Mouse (Mus musculus) retina, embryonic 14.5 days (tissue): ENCODE results near the gene Sae1.

Experiments
- DNase-seq: peaks from one replicate; pipeline ENCODE4 v3.0.0-alpha.2; 2015; ENCODE audit warnings: low spot score

The Sae1 gene

DNA sequence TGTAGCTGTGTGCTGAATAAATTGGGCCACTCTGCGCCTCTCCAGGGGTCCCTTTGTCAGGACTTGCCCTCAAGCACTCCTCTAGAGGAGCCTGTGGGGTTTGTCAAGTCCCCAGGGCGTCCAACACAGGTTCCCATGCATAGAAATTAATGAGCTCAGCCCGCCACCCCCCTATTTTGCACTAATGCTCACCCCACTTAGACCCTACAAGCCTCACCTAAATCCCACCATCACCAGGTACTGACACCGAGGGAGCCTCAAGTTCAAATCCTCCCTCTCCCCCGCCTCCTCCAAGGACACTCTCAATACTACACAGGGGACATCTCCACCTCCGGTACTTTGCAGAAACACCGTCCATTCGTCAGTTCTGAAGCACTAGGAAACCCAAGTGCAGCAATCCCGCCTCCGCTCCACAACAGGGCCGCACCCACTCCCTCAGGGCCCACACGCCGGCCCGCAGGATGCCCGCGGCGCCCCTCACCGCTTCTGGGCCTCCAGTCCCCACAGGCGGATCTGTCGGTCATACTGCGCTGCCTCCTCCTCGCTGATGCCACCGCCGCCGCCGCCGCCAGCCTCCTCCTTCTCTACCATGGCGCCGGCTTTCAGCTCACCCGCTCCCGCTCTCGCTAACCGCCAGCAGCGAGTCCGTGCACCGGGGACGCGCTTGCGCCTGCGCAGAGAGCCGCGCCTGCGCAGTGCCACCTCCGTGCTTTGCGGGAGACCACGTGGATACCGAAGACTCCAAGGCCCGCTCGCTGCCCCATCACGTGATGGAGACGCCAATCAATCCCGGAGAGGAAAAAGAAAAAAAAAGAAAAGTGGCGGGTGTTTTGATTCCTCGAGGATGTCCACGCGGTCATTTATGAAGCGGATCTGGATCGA lies at the start of gene Sae1:
Sae1 (minus strand) TSS at position 647 of the 882 bp plus-strand sequence.
- peak; percentile 97 for DNase-seq

DNA sequence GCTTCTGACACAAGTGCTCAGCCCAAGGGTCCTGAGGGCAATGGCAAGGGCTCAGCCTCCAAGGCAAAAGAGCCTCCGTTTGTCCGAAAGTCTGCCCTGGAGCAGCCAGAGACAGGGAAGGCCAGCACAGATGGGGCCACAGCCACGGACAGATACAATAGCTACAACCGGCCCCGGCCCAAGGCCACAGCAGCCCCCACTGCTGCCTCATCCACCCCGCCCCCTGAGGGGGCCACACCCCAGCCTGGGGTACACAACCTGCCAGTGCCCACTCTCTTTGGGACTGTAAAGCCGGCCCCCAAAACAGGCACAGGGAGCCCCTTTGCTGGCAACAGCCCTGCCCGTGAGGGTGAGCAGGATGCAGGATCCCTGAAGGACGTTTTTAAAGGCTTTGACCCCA lies 47.5 kb upstream of the Sae1 start:
- DNase-seq, result no peak

DNA sequence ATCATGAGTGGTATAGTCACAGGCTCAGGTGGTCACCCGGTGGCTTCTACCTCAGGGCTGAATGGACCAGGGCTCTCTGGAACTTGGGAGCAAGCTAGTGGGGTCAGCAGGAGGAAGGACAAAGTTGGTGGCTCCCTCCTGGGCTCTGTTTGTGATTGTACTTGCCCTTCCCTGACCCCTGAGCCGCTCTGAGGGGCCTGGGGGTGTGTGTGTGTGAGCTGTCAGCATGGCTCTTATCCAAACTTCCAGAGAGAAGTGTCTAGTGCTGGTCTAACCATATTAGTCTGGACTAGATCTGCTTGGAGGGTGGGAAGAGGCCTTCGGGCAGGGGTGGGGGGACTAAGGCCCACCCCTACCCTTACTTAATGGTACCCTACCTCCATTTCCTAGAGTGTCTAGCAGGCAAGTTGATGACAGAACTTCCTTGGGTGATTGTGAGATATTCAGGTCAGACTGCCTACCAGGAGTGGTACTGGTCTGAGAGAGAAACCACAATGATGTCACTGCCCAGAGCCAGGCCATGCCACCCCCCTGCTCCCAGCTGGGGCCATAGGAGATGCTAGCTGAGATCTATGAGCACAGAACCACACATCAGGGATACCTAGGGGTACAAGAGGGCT lies 45.9 kb upstream of the Sae1 start:
- no peak for DNase-seq

DNA sequence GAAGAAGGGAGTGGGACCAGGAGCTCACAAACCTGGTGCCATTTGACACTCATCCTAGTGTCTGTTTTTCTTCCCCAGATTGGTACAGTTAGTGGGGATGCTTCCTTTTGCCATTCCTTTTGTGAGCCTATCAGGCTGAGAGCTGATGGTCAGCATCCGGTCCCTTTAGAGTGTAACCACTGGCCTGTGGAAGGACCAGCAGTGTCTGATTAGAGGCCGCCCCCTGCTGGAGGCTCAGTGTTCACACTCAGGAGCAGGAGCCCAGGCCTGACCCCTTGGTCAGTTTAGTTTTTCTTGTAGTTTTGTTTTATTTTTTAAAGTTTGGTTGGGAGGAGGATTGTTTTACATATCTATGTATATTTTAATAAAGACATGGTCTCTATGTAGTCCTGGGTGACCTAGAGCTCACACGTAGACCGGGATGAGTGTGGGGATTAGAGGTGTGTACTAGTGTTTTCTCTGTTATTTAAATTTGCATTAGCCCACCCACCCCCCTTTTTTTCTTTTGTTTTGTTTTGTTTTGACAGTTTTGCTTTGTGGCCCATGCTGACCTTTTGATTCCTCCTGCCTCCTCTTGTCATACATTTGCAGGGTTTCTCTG lies 38.6 kb upstream of the Sae1 start:
- DNase-seq, result peak; percentile 87

DNA sequence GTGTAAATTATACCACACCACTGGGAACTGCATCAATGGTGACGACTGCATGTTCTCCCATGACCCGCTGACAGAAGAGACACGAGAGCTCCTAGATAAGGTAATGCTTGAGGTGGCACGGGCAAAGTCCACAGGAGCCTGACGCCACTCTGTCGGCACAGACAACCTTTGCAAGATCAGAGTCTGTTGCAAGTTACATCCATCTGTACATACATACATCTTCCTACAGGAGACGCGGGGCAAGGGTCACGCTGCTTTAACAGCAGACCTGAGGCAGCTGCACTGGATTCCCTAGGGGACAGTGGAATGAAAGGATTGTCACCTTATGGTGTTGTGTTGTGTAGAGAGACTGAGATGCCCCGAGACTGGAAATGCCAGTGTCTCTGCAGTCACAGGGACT lies 38.1 kb upstream of the Sae1 start:
- no peak for DNase-seq

DNA sequence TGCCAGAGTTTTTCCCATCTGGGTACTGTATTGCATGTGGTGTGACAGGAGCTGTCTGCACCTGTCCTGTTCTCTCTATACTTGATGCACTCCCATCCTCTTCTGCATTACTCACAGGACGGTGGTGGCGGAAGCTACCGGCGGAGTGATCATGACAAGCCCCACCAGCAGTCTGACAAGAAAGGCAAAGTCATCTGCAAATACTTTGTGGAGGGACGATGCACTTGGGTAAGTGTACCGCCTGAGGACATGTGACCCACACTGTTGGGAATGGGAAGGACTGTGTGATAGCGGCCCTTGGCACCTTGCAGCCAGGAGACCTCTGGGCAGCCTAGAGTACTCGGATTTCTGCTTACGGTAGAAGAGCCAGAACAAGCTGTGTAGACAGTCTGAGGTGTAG lies 36.1 kb upstream of the Sae1 start:
- DNase-seq, result no peak

DNA sequence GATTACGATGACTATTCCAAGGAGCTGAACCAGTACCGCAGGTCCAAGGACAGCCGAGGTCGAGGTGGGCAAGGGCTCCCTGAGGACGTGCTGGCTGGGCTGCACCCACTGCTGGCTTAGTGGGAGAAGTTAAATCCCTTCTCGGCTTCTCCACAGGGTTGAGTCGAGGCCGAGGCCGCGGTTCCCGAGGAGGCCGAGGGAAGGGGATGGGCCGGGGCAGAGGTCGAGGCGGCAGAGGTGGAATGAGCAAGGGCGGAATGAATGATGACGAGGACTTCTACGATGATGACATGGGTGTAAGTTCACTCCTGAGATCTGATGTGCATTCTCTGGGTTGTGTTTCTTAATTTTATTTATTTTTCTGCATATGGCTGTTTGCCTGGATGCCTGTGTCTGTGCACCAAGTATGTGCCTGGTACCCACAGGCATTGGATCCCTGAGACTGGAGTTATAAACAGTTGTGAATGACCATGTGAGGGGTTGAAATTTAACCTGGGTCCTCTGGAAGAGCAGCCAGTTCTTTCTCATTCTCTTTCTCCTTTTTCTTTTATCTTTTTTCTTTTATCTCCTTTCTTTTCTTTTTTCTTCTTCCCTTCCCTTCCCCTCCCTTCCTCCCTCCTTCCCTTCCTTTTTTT lies 34.7 kb upstream of the Sae1 start:
- DNase-seq, result no peak

DNA sequence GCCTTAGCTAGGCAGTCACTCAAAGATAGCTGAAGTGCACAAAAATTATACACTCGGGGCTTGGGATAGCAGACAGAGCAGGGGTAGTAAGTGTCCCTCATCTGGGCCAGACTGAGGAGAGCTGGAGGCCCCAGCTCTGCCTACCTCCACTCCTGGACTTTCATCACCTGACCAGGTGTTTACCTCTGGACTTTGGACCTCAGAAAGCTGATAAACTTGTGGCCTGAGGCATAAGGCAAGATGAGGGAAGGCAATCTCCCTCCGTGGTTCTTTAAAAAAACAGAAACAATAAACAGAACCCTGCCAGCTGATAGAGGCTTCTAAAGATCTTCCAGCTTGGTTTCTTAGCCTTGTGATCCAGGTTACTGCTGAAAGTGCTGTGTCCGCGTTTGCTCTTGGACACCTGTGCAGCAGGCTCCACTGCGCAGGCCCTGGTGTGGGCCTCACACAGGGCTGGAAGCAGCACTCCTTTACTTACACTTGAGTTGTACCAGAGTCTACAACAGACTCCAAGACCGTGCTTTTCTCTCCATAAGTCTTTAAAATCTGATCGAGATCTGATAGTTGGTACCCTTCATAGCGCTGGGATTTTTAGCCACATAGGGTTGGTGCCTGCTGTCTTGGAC lies 33.0 kb upstream of the Sae1 start:
- no peak for DNase-seq

DNA sequence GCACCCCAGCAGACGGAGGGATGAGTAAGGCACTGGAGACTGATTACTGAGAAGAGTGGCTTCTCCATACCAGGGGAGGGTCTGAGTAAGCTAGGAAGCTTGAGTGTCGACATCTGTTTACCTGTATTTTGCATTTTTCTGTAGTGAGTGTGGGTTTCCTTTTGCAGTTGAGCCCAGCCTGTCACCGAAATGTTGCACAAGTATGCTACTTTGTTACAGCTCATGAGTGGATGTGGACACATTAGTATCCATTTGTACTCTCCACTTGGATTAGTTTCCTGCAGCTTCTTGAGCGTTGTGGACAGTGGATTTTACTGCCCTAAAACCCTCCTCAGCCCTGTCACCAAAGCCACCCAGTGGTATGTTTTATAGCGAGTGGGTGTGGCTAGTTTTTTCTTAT lies 31.1 kb upstream of the Sae1 start:
- DNase-seq, result no peak

DNA sequence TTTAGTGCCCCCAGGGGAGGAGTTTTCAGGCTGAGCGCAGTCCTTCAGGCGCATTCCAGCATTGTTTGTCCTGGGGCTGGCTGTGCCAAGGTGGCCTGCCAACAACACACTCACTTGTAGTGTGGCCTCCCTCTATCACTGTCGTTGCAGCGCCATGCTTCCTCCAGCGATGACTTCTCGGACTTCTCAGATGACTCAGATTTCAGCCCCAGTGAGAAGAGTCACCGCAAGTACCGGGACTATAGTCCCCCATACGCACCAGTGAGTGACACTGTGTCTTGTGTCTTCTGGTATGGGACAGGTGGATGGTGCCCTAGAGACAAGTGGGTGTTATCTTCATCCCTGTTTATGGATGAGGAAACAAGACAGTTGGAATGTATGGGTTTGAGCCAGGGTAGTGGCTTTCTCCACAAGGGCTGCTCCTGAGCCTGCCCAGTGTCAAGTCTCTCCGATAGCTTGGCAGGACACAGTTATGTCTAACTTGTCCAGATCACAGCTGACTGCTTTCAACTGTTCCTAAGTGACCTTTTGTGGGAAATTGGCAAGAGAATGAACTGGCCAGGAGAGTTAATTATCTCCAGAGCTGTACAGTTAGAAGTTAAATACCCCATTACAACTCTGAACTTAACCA lies 29.6 kb upstream of the Sae1 start:
- DNase-seq, result no peak

DNA sequence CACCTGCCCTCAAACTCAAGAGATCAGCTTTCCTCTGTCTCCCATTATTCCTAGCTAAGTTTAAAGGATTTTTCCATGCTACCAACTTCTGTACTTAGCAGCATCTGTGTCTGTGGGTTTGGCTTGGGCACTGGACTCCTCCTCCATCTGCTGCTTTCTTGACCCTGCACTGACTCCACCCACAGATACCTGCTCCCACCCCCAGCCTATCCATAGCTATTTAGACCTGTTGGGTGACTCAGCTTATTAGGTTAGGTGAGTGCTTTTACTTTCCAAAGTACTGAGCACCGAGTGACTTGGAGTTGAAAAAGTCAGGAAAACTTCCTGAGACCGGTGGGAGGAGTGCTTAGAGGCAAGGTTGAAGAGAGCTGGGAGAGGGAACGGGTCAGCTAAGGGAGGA lies 27.8 kb upstream of the Sae1 start:
- DNase-seq, result no peak

DNA sequence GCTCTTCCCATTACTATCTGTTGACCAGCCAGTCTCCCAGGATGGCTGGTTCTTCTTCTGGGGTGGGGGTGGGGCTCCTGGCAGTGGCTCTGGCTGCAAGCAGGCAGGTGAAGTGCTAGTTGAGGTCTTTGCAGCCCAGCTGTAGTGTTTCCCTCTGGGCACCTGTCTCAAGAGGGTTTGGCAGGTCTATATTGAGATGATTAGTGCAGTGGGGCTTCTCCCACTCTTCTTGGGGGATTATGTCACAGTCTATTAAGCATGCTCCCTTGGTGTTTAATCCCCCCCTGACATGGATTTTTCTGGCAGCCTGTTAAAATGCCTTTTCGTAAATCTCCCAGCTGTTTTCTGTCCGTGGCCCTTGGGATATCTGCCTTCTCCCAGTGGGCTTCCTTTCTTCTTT lies 25.3 kb upstream of the Sae1 start:
- DNase-seq, result peak; percentile 66

DNA sequence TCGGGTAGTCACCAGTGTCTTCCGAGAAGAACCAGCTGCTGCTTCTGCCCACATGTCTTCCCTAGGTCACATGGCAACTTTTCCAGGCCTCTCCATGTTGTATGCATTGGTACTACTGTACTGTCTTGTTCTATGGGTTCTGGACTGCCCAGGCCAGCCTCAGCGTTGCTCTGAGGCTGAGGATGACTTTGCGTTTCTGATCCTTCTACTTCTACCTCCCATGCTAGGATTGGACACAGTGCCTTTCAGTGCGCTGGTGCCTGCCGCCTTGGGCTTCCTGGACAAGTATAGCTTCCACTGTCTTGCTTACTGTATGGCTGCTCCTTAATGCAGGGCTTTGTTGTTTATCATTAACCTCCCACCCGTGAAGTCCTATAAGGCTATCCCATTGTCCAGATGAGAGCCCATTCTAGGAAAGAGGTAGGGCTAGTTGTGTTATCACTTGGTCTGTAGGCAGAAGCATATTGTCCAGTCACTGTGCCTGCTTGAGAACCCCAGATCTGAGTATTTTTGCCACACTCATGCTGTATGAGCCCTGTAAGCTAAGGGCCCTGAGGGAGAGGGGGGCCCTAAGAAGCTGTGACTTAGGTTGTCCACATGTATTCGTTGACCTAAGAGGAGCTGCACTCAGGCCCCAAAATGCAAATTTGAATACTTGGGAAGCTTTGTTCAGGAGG lies 24.8 kb upstream of the Sae1 start:
- no peak for DNase-seq

DNA sequence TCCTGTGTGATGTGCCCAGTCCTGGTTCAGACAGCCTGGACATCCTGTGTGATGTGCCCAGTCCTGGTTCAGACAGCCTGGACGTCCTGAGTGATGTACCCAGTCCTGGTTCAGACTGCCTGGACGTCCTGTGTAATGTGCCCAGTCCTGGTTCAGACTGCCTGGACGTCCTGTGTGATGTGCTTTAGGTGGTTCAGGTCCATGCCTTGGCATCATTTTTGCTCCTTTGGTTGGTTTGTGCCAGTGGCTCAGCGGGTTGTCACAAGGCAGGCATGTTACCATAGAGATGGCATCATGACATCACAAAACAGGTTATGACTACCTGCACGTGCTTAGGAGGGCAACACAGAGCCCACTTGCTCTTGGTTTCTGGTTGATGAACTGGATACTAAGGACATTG lies 23.5 kb upstream of the Sae1 start:
- DNase-seq, result no peak

DNA sequence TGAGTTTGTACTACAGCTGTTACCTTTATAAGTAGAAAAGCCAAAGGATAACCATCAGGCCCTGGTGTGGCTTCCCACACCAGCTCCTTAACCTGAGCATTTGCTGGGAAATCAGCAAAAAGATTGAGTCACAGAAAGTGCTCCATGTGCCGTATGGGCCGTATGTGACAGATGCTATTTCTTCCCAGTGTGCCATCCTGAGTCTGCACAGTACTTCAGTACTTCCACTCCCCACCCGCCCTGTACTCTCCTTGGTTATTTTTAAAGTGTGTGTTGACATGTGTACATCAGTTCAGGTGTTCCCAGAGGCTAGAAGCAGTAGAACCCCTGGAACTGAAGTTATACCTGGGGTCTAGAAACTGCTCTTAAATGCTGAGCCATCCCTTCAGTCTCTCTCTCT lies 19.4 kb upstream of the Sae1 start:
- DNase-seq, result no peak

DNA sequence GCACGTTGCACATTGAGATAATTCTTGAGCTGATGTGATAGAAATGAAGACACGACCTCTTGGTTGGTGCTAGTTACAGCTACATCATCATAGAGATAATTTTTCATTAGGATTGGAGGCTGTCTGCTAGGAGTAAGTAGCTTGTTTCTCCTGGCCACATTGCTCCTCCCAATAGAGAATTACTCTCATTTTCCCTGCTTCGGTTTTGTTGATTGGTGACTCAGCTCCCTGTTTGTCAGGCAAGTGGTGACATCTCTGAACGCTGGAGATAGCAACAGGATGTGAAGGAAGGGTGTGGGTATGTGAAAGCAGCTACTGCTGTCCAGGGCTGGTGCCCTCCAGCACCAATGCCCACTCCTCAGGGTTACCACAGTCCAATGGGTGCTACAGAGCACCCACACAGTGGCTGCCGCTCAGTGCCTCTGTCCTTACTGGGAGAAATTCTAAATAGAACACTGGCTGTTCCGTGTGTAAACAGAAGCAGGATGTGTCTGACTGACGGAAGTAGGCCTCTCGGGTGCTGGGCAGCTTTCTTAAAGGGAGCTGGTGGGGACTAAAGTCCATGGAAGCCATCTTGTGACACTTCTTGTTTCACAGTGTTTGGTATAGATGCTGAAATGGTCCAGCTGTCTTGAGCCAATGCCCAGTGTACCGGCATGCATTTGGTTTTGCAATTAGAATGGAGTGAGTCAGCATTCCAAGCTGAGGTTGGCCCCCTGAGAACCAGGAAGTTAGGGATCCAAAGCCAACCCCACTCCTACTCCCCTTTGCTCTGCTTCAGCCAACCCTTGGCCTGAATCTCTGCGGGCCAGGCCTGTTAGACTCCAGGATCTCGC lies 18.1 kb upstream of the Sae1 start:
- DNase-seq, result no peak

DNA sequence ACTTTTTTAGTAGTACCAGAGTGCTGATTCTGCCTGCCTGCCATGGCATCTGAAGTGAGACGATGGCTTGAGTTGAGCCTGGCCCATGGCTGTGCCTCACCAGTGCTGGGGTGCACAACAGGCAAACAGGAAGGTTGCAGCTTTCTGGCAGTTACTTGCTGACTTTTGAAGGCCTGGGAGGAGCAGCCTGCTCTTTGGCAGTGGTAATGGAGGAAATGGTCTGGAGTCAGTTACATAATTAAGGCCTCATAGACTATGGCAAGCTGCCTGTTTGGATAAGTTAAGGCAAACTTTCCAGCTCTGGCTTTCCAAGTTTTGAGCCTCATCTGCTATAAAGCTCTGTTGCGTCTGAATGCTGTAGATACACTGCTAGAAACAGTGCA lies 17.5 kb upstream of the Sae1 start:
- no peak for DNase-seq

DNA sequence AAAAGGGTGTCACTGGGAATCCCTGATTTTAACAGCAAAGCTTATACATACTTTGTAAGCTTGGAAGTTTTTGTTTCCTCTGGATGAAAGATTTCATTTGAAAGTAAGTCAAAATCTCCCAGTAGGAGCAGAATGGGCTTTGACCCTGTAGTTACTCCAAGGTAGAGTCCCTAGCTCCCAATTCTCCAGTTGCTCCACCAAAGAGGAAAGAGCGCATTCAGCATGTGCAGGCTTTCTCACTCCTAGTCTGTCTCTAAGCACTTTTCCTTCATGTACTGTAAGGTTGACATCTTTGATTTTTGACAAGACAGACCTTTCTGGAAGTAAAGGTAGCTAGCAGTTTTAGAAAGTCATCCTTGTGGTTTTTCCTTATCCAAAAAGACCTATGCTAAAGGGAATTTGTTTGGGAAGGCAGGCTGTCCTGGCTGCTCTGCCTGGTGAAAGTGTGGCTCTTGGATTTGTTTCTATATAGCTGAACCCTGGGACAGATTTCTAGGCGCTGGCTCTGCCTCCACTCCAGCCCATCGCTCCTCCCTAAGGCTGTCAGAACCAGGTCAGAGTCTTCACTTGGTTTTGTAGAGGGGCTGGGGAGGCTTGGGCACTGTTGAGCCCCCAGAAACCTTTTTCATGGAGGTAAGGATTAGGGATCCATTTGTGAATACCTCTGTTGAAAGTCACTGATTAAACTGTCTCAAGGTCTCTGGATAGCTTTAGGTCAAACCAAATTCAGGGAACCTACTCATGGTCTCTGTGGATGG lies 16.9 kb upstream of the Sae1 start:
- DNase-seq, result no peak
